Comparison of ENCODE assay signal across 18 mouse cellular contexts in the genomic region with DNA sequence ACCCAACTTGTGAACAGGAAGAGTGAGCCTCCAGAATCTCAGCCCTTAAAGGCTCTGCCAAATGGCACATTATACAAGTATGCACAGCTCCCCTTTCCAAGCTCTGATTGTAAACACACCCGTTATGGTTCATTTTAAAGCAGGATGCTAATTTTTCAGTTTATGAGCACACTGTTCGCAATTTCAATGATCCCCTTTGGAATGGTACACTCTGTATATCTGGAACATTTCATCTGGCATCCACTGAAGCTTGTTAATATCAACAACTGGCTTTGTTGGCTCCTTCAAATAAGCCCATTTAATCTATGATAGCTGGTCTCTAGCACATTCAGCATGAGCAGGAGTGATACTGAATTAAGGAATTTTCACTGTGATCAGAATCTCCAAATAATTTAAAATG.
DNase-seq lines count a peak whose midpoint lies in the region; ATAC-seq and TF ChIP-seq lines count a peak whose summit lies in the region.
"Had no signal": no experiment of that assay in that cellular context is flagged by ENCODE, and none has a peak within 500 bp of the region (broad histone marks: within the 10 kb centered on the region; RNA-seq: fewer than 3 reads in every experiment).

No protein-coding gene starts in this region.

- WGBS in forebrain, embryonic 13.5 days, result 82% methylated on average over 2 of the region's 2 CpGs
- WGBS in forebrain, embryonic 11.5 days, result 83% methylated on average over 2 of the region's 2 CpGs

- TF ChIP-seq CTCF in brain, embryonic 14.5 days (IDR thresholded peaks at IDR 0.05; ENCODE audit: borderline replicate concordance, extremely low read depth, insufficient read depth, insufficient read length), result no peak

- TF ChIP-seq POLR2A in brain, embryonic 14.5 days (IDR thresholded peaks at IDR 0.05; ENCODE audit: borderline replicate concordance, extremely low read depth, insufficient read depth, insufficient read length, poor library complexity, severe bottlenecking), result no peak

- DNase-seq in forebrain, embryonic 11.5 days (ENCODE audit: low spot score), result no peak
- peak; percentile 37 for DNase-seq in brain, adult 2 months (ENCODE audit: low read depth, low spot score)
- DNase-seq in brain, embryonic 14.5 days (ENCODE audit: low read depth), result peak; percentile 72
- DNase-seq in layer of hippocampus, adult 9-10 months (ENCODE audit: low spot score), result peak; percentile 42
- no peak for DNase-seq in gastrocnemius, postnatal 25 days
- DNase-seq in urinary bladder, postnatal 25 days (ENCODE audit: low spot score), result no peak
- DNase-seq: adrenal gland, adult 2 months; heart, postnatal 36 days; kidney, adult 8-10 months; kidney, postnatal 10 days; liver, postnatal 0 days had no signal

- no peak overlapping the region for H3K4me2 ChIP-seq in forebrain, embryonic 13.5 days
- H3K4me2 ChIP-seq in forebrain, embryonic 11.5 days (ENCODE audit: low read depth, low read length, severe bottlenecking), result no peak overlapping the region
- H3K4me2 ChIP-seq: hindbrain, embryonic 14.5 days; limb, embryonic 12.5 days; liver, embryonic 11.5 days; midbrain, embryonic 11.5 days had no signal

- no peaks in the 10 kb centered on the region for H3K36me3 ChIP-seq in forebrain, embryonic 13.5 days (ENCODE audit: poor library complexity, severe bottlenecking)
- no peaks in the 10 kb centered on the region for H3K36me3 ChIP-seq in forebrain, embryonic 11.5 days (ENCODE audit: control insufficient read depth, insufficient read depth, low read length)
- H3K36me3 ChIP-seq: limb, embryonic 12.5 days had no signal

- no peak overlapping the region for H3K9ac ChIP-seq in forebrain, embryonic 13.5 days
- no peak overlapping the region for H3K9ac ChIP-seq in forebrain, embryonic 11.5 days (ENCODE audit: low read length)
- H3K9ac ChIP-seq: hindbrain, embryonic 14.5 days; limb, embryonic 12.5 days; liver, postnatal 0 days had no signal

- no peaks in the 10 kb centered on the region for H3K27me3 ChIP-seq in forebrain, embryonic 13.5 days
- no peaks in the 10 kb centered on the region for H3K27me3 ChIP-seq in forebrain, embryonic 11.5 days (ENCODE audit: control insufficient read depth, insufficient read depth, low read length)
- H3K27me3 ChIP-seq: limb, embryonic 12.5 days had no signal

- H3K27ac ChIP-seq in forebrain, embryonic 13.5 days, result no peak overlapping the region
- no peak overlapping the region for H3K27ac ChIP-seq in forebrain, embryonic 11.5 days (ENCODE audit: low read depth, low read length)
- H3K27ac ChIP-seq: hindbrain, embryonic 14.5 days; limb, embryonic 12.5 days; macrophage had no signal

- no peaks in the 10 kb centered on the region for H3K9me3 ChIP-seq in forebrain, embryonic 13.5 days (replicated peaks)
- no peaks in the 10 kb centered on the region for H3K9me3 ChIP-seq in forebrain, embryonic 11.5 days (ENCODE audit: control insufficient read depth, low read length)
- H3K9me3 ChIP-seq: limb, embryonic 12.5 days had no signal

- H3K4me3 ChIP-seq in forebrain, embryonic 13.5 days, result no peak overlapping the region
- H3K4me3 ChIP-seq in forebrain, embryonic 11.5 days (ENCODE audit: low read depth, low read length), result no peak overlapping the region
- H3K4me3 ChIP-seq: limb, embryonic 12.5 days had no signal

- ATAC-seq in forebrain, embryonic 13.5 days, result peak; percentile 61; the same call in 1 of the 2 replicates
- no peak for ATAC-seq in forebrain, embryonic 11.5 days (replicated peaks; ENCODE audit: low FRiP score)
- ATAC-seq: liver, postnatal 0 days; lung, postnatal 0 days had no signal

- H3K4me1 ChIP-seq in forebrain, embryonic 13.5 days, result no peaks in the 10 kb centered on the region
- H3K4me1 ChIP-seq in forebrain, embryonic 11.5 days (replicated peaks; ENCODE audit: control insufficient read depth, insufficient read depth, low read length), result no peaks in the 10 kb centered on the region

Comparison
In these comparisons a context has a peak if more than half of its experiments do, and no peak if none do; other contexts are left out.
1. DNase-seq: peak in brain, adult 2 months (single experiment), brain, embryonic 14.5 days (single experiment) and layer of hippocampus, adult 9-10 months (single experiment); none in forebrain, embryonic 11.5 days (single experiment), gastrocnemius, postnatal 25 days (single experiment) and urinary bladder, postnatal 25 days (single experiment).